Mouse (Mus musculus): ENCODE results near the gene Gm1043.
A peak's percentile ranks its signal among the peaks of the same experiment; 100 is the strongest.

- TF ChIP-seq CTCF (IDR thresholded peaks at IDR 0.05; ENCODE audit: borderline replicate concordance, control insufficient read depth, extremely low read depth, insufficient read depth, low read length, poor library complexity) (peak; percentile 80), POLR2A (IDR thresholded peaks at IDR 0.05; ENCODE audit: control insufficient read depth, extremely low read depth, insufficient read depth, low read length, poor library complexity) (no peak)
Measured at GRCm38 (mm10) chr5:37147536-37147935, 62.4 kb downstream of the Gm1043 start.

All from thymus, adult 2 months (tissue).